Mouse (Mus musculus): ENCODE results near the gene Gm28897. TPM values are rescaled to one million over a fixed set of nuclear protein-coding genes. Genes with fewer than 3 reads are reported as not detected.
"Not testable (repeated sequence)": the region's sequence is repeated elsewhere in the genome, so short reads cannot be mapped to it uniquely, and the experiment has no call there.

The Gm28897 gene
- not detected for total RNA-seq (2021)

GRCm38 (mm10) chrY:80926695-80927094 is at the start of gene Gm28897:
Gm28897 (plus strand) TSS chrY:80926995.
- intact Hi-C loops (cut with DNase I); DNase-seq: not testable (repeated sequence)
